Mouse (Mus musculus): ENCODE results near the gene Mov10. TPM values are rescaled to one million over a fixed set of nuclear protein-coding genes. Genes with fewer than 3 reads are reported as not detected.
A peak's percentile ranks its signal among the peaks of the same experiment; 100 is the strongest.

Gene Mov10
- polyA plus RNA-seq, 1 experiment from 2014 or later, result 68.6 TPM

DNA sequence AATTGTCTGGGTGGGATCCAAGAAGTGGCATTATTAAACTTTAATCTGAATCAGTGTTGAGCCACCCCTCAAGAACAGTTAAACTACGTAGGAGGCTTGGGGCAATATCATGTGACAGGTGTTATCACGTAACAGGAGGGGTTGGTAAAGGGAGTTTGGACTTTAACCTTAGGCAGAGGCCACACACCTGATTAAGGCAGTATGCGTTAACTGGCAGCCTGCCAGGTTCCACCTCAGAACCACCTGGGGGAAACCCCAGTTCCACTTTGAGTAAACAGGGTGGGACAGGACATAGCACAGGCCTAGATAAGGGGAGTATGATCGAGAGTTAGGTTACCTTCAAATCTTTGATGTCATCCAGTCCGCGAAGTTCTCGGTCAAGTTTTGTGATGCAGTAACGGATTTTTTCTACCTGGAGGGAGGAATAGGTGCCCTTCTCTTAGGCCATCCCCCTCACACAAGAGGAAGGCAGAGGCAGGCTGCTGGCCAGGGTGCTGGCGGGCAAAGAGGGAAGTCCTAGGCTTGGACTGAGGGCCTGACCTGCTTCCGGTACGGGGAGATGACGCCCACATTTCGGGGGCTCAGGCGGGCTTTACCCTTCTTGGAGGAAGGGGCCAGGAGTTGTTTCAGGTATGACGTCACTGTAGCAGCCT is 21.8 kb downstream of the Mov10 start:
- peaks cover 37% of the 10 kb centered on the region for H3K4me1 ChIP-seq (ENCODE audit: control insufficient read depth, insufficient read depth, low read length)
- peak; percentile 79 for ATAC-seq (ENCODE audit: insufficient number of reproducible peaks, insufficient read depth, low FRiP score, low read depth)

DNA sequence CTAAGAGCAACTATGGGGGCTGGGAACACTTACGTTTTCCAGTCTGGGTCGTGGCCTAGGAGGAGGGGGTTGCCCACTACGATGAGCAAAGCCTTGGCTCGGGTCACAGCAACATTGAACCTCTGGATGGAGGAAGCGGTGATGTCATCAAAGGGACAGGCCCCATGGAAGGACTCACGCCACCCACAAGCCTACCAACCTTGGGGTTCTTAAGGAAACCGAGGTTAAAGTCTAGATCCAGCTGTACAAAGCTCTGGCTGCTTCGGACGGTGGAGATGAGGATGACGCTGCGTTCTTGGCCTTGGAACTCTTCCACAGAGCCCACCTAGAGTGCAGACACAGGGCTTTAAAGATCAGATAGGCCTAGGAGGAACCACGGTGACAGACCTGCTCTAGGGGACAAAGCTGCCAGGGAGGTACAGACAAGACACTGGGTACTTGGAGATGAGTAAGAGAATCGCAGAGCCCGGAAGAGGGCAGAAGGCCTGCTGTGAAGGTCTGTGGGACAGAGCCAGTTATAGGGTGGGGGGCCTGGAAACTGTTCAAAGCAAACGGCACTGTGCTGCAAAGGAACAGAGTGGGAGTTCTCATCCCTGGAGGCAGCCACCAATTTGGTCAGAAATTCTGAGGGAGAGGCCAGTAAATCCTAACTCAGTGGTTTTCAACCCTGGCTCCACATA is 22.6 kb downstream of the Mov10 start:
- no peak for ATAC-seq (ENCODE audit: insufficient number of reproducible peaks, insufficient read depth, low FRiP score, low read depth)
- Histone ChIP-seq H3K27me3 (ENCODE audit: control insufficient read depth, insufficient read depth, low read length) (no peaks in the 10 kb centered on the region), H3K27ac (ENCODE audit: low read length) (peak overlapping the region; percentile 92; the same call in 1 of the 2 replicates), H3K9me3 (ENCODE audit: control insufficient read depth, low read depth, low read length) (no peaks in the 10 kb centered on the region), H3K4me1 (ENCODE audit: control insufficient read depth, insufficient read depth, low read length) (peaks cover 45% of the 10 kb centered on the region), H3K4me3 (ENCODE audit: low read depth, low read length) (no peak overlapping the region), H3K36me3 (ENCODE audit: control insufficient read depth, insufficient read depth, low read length) (peaks cover 66% of the 10 kb centered on the region), H3K4me2 (replicated peaks; ENCODE audit: low read depth, low read length) (no peak overlapping the region), H3K9ac (replicated peaks; ENCODE audit: low read depth, low read length) (no peak overlapping the region)
- 67% methylated on average over 15 of the region's 15 CpGs for WGBS

More for the DNA sequence above, 21.8 kb downstream of the Mov10 start:
- Histone ChIP-seq H3K27ac (ENCODE audit: low read length) (no peak overlapping the region; the same call in 1 of the 2 replicates), H3K9ac (replicated peaks; ENCODE audit: low read depth, low read length) (no peak overlapping the region), H3K36me3 (ENCODE audit: control insufficient read depth, insufficient read depth, low read length) (peaks cover 72% of the 10 kb centered on the region), H3K27me3 (ENCODE audit: control insufficient read depth, insufficient read depth, low read length) (no peaks in the 10 kb centered on the region), H3K4me3 (ENCODE audit: low read depth, low read length) (no peak overlapping the region), H3K4me2 (replicated peaks; ENCODE audit: low read depth, low read length) (no peak overlapping the region), H3K9me3 (ENCODE audit: control insufficient read depth, low read depth, low read length) (no peaks in the 10 kb centered on the region)
- whole genome bisulfite sequencing, result 64% methylated on average over 15 of the region's 15 CpGs

DNA sequence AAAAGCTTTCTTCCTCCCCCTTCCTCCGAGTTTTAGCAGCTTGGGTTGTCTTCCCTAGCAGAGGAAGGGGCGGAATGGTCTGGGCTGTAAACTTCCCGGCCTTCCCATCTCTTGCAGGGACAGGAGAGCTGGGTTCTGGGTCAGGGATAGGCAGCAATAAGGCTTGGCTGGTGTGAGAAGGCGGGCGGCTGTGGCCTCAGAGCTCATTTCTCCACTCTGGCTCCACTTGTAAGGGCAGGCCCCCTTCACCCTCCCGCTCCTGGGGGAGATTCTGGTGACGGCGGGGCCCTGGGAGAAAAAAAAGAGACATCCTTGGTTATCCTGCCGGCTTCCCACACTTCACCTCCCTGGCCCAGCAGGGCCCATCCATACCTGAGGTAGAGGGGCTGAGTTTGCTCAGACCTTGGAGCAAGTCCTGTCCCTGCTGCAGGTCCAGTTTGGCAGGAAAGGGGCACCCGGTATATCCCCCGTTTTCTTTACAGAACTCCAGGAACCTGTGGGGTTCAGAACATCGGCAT is 23.4 kb downstream of the Mov10 start:
- ATAC-seq (ENCODE audit: insufficient number of reproducible peaks, insufficient read depth, low FRiP score, low read depth), result no peak
- no peak overlapping the region for H3K4me3 ChIP-seq (ENCODE audit: low read depth, low read length)
- H3K9ac ChIP-seq (replicated peaks; ENCODE audit: low read depth, low read length), result no peak overlapping the region
- WGBS, result 35% methylated on average over 12 of the region's 12 CpGs
- no peaks in the 10 kb centered on the region for H3K27me3 ChIP-seq (ENCODE audit: control insufficient read depth, insufficient read depth, low read length)
- H3K4me1 ChIP-seq (ENCODE audit: control insufficient read depth, insufficient read depth, low read length), result peaks cover 52% of the 10 kb centered on the region
- H3K9me3 ChIP-seq (ENCODE audit: control insufficient read depth, low read depth, low read length), result no peaks in the 10 kb centered on the region
- H3K36me3 ChIP-seq (ENCODE audit: control insufficient read depth, insufficient read depth, low read length), result peaks cover 58% of the 10 kb centered on the region
- peak overlapping the region; percentile 92 for H3K27ac ChIP-seq (ENCODE audit: low read length)
- H3K4me2 ChIP-seq (replicated peaks; ENCODE audit: low read depth, low read length), result no peak overlapping the region

DNA sequence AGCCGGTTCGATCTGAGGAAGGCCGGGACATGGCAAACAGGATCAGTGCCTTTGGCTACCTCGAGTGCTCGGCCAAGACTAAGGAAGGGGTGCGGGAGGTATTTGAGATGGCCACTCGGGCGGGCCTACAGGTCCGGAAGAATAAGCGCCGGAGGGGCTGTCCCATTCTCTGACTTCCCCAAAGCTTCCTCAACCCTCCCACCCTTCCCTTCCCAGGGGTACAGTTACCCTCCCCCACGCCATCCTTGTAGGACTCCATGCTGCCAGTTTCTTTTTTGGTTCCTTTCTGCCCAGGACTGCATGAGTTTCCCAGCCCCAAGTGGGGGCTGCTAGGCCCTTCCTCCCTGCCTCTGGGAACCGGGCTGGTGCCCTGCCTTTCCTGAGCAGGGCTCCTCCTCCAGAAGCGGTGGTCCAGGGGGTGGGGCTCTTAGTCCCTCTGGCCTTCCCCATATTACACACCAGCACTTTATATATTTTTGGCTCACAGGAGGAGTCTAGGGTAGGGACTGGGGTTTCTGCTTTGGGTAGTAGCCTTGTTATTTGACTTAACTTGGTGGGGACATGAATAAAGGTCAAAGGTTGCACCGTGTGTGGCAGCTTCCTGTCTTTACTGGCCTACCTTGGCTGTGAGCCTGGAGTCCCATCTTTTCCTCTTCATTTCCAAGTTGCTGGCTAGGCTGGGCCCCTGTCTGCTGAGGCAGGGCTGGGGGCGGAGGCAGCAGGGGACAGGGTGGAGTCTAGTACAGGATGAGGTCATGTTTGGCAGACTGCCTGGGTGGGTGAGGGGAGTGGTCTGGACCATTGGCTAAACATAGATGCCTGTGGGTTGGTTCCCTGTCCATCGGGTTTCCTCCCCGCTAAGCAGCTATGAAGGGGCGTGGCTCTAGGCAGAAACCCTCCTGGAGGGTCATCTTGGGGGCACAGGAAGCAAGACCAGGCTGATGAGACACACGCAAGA is 24.2 kb downstream of the Mov10 start:
- peaks cover 54% of the 10 kb centered on the region for H3K4me1 ChIP-seq (ENCODE audit: control insufficient read depth, insufficient read depth, low read length)
- H3K9ac ChIP-seq (replicated peaks; ENCODE audit: low read depth, low read length), result no peak overlapping the region
- H3K4me2 ChIP-seq (replicated peaks; ENCODE audit: low read depth, low read length), result peak overlapping the region; percentile 16; the same call in 1 of the 2 replicates
- ATAC-seq (ENCODE audit: insufficient number of reproducible peaks, insufficient read depth, low FRiP score, low read depth), result peak; percentile 92
- peak overlapping the region; percentile 92 for H3K27ac ChIP-seq (ENCODE audit: low read length)
- no peaks in the 10 kb centered on the region for H3K9me3 ChIP-seq (ENCODE audit: control insufficient read depth, low read depth, low read length)
- no peak overlapping the region for H3K4me3 ChIP-seq (ENCODE audit: low read depth, low read length)
- no peaks in the 10 kb centered on the region for H3K27me3 ChIP-seq (ENCODE audit: control insufficient read depth, insufficient read depth, low read length)
- WGBS, result 42% methylated on average over 20 of the region's 20 CpGs
- H3K36me3 ChIP-seq (ENCODE audit: control insufficient read depth, insufficient read depth, low read length), result peaks cover 49% of the 10 kb centered on the region

DNA sequence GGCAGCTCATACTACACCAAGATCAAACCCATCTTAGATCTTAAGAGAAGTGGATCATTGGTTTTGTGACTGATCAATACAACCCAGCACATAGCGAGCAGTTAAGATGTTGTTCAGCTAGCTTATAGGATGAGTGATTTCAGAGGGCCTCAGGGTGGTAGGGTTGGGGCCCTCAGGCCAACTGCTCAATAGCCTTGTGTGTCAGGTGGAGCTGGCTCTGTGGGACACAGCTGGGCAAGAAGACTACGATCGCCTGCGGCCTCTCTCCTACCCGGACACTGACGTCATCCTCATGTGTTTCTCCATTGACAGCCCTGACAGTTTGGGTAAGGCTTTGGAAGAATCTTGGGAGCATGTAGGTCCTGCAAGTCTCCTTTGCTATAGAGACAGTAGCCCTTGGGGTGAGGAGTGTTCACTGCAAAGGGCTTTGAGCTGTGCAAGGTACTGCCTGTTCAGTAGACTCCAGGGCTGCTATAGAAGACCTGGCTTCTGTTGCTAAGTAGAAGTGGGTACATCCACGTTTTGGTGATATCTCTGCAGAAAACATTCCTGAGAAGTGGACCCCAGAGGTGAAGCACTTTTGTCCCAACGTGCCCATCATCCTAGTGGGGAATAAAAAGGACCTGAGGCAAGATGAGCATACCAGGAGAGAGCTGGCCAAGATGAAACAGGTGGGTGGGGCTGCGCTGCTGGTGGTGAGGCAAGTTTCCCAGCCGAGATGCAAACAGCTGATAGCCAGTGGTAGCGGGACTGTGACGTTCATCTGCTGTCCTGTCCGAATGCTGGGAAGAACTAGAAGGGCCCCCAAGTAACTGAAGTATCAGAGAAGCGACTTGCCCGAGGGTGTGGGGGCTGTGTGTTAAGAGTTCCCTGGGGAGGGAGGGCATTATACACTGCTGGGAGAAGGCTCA is 25.7 kb downstream of the Mov10 start:
- Histone ChIP-seq H3K4me3 (ENCODE audit: low read depth, low read length) (no peak overlapping the region), H3K4me1 (ENCODE audit: control insufficient read depth, insufficient read depth, low read length) (peaks cover 54% of the 10 kb centered on the region), H3K27ac (ENCODE audit: low read length) (no peak overlapping the region), H3K36me3 (ENCODE audit: control insufficient read depth, insufficient read depth, low read length) (peaks cover 42% of the 10 kb centered on the region), H3K9me3 (ENCODE audit: control insufficient read depth, low read depth, low read length) (no peaks in the 10 kb centered on the region), H3K27me3 (ENCODE audit: control insufficient read depth, insufficient read depth, low read length) (no peaks in the 10 kb centered on the region), H3K4me2 (replicated peaks; ENCODE audit: low read depth, low read length) (no peak overlapping the region), H3K9ac (replicated peaks; ENCODE audit: low read depth, low read length) (no peak overlapping the region)
- WGBS, result 58% methylated on average over 15 of the region's 15 CpGs
- ATAC-seq (ENCODE audit: insufficient number of reproducible peaks, insufficient read depth, low FRiP score, low read depth), result no peak

DNA sequence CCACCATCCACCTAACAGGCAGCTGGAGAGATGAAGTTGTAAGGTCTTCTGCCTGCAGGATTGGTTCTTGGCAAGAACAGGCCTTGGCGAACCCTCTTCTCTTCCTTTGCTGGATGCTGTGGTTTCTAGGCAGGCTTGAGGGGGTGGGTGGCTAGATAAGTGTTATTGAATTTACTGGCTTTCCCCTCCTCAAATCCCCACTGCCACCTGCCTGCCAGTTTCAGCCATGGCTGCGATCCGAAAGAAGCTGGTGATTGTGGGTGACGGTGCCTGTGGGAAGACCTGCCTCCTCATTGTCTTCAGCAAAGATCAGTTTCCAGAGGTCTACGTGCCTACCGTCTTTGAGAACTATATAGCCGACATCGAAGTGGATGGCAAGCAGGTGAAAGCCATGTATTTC is 26.7 kb downstream of the Mov10 start:
- no peak for ATAC-seq (ENCODE audit: insufficient number of reproducible peaks, insufficient read depth, low FRiP score, low read depth)
- Histone ChIP-seq H3K27ac (ENCODE audit: low read length) (peak overlapping the region; percentile 84), H3K27me3 (ENCODE audit: control insufficient read depth, insufficient read depth, low read length) (no peaks in the 10 kb centered on the region), H3K4me3 (ENCODE audit: low read depth, low read length) (no peak overlapping the region), H3K9ac (replicated peaks; ENCODE audit: low read depth, low read length) (no peak overlapping the region), H3K36me3 (ENCODE audit: control insufficient read depth, insufficient read depth, low read length) (peaks cover 33% of the 10 kb centered on the region), H3K4me1 (ENCODE audit: control insufficient read depth, insufficient read depth, low read length) (peaks cover 54% of the 10 kb centered on the region), H3K9me3 (ENCODE audit: control insufficient read depth, low read depth, low read length) (no peaks in the 10 kb centered on the region), H3K4me2 (replicated peaks; ENCODE audit: low read depth, low read length) (peak overlapping the region; percentile 89; the same call in 1 of the 2 replicates)
- whole genome bisulfite sequencing, result 88% methylated on average over 8 of the region's 8 CpGs

DNA sequence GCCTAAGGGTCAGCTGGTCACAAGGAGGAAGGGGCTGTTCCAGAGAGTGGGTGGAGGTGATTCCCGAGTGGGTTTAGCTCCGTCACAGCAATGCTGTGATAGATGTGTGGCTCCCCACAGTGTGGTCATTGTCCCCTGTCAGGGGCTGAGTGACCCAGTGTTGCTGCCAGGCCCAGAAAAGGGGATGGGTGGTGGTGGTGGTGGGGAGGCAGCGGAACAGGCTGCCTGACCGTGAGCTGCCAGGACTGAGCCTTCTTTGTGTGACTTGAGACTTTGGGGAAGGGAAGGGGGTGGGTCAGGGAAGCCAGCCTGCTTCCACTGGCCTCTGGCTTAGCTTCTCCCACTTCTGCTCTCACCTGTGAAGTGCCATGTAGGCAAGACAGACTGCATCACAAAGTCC is 27.3 kb downstream of the Mov10 start:
- Histone ChIP-seq H3K27ac (ENCODE audit: low read length) (peak overlapping the region; percentile 84), H3K4me2 (replicated peaks; ENCODE audit: low read depth, low read length) (peak overlapping the region; percentile 89), H3K4me3 (ENCODE audit: low read depth, low read length) (peak overlapping the region; percentile 60), H3K9ac (replicated peaks; ENCODE audit: low read depth, low read length) (peak overlapping the region; percentile 66; the same call in 1 of the 2 replicates), H3K36me3 (ENCODE audit: control insufficient read depth, insufficient read depth, low read length) (peaks cover 27% of the 10 kb centered on the region), H3K9me3 (ENCODE audit: control insufficient read depth, low read depth, low read length) (no peaks in the 10 kb centered on the region), H3K27me3 (ENCODE audit: control insufficient read depth, insufficient read depth, low read length) (no peaks in the 10 kb centered on the region), H3K4me1 (ENCODE audit: control insufficient read depth, insufficient read depth, low read length) (peaks cover 54% of the 10 kb centered on the region)
- 17% methylated on average over 4 of the region's 4 CpGs for WGBS
- no peak for ATAC-seq (ENCODE audit: insufficient number of reproducible peaks, insufficient read depth, low FRiP score, low read depth)
